Mouse (Mus musculus): Measurements from ENCODE around the gene Ctnnal1. TPM values are rescaled to one million over a fixed set of nuclear protein-coding genes. Genes with fewer than 3 reads are reported as not detected.

Ctnnal1 gene
- total and polyA plus RNA-seq, 3 experiments, result 2.3 to 6.3 TPM; not detected in 1

GRCm38 (mm10) chr4:56901671-56902070, 36.7 kb upstream of the Ctnnal1 start:
- no peaks in the 10 kb centered on the region for H3K9me3 ChIP-seq (replicated peaks; ENCODE audit: insufficient read depth, low read length)
- H3K27me3 ChIP-seq (ENCODE audit: control insufficient read depth in 1 of 2, insufficient read depth in 2 of 2, low read length in 2 of 2), result no peaks in the 10 kb centered on the region
- H3K79me2 ChIP-seq (ENCODE audit: control insufficient read depth, insufficient read depth, low read length, poor library complexity), result no peaks in the 10 kb centered on the region
- H3K4me3 ChIP-seq (ENCODE audit: control insufficient read depth in 1 of 2, insufficient read depth in 1 of 2, low read depth in 2 of 2, low read length in 2 of 2), result no peak overlapping the region
- peak; percentile 48 for DNase-seq (ENCODE audit: low read depth, low spot score)
- H3K27ac ChIP-seq (ENCODE audit: control insufficient read depth, low read depth, low read length), result no peak overlapping the region
- H3K36me3 ChIP-seq (ENCODE audit: control insufficient read depth in 1 of 2, insufficient read depth in 2 of 2, low read length in 2 of 2), result peaks cover 0 to 9% of the 10 kb centered on the region in 2 experiments; a peak in 2 of 4 replicates
- no peak overlapping the region for H3K9ac ChIP-seq (ENCODE audit: control insufficient read depth, low read depth, low read length, poor library complexity, severe bottlenecking)
- 0 out of 2 replicates have a peak, but pooled peaks have one; percentile 12 for TF ChIP-seq SMC3 (IDR thresholded peaks at IDR 0.05; ENCODE audit: low read depth, low read length)
- no peak for TF ChIP-seq MYC (IDR thresholded peaks at IDR 0.05; ENCODE audit: low read depth, low read length)
- TF ChIP-seq CHD2 (IDR thresholded peaks at IDR 0.05; ENCODE audit: low read length), result no peak
- TF ChIP-seq GATA1 (IDR thresholded peaks at IDR 0.05; ENCODE audit: low read depth, low read length), result 0 out of 2 replicates have a peak, but pooled peaks have one; percentile 14
- TF ChIP-seq E2F4 (IDR thresholded peaks at IDR 0.05; ENCODE audit: borderline replicate concordance, low read depth, low read length), result no peak
- peak; percentile 26 to 67 (median 37); a peak in 5 of 6 replicates for TF ChIP-seq CTCF (IDR thresholded peaks at IDR 0.05 in 2 of 3, conservative IDR thresholded peaks at IDR 0.05 in 1 of 3; ENCODE audit: control insufficient read depth in 1 of 3, insufficient read depth in 1 of 3, low read depth in 2 of 3, low read length in 3 of 3, poor library complexity in 1 of 3, severe bottlenecking in 1 of 3)
- no peak for TF ChIP-seq MAX (IDR thresholded peaks at IDR 0.05; ENCODE audit: low read length)
- no peak for TF ChIP-seq TAL1 (IDR thresholded peaks at IDR 0.05; ENCODE audit: low read length)
- peak; percentile 16 for TF ChIP-seq RAD21 (IDR thresholded peaks at IDR 0.05; ENCODE audit: low read depth, low read length)
- H3K4me1 ChIP-seq (ENCODE audit: control insufficient read depth in 1 of 2, insufficient read depth in 2 of 2, low read length in 2 of 2), result no peaks in the 10 kb centered on the region

- H3K36me3 ChIP-seq (ENCODE audit: control insufficient read depth in 1 of 2, insufficient read depth in 2 of 2, low read length in 2 of 2), result peaks cover 0 to 7% of the 10 kb centered on the region in 2 experiments; a peak in 2 of 4 replicates
- no peak for TF ChIP-seq EP300 (IDR thresholded peaks at IDR 0.05; ENCODE audit: low read depth in 1 of 2, low read length in 2 of 2)
- no peak for TF ChIP-seq ZMIZ1 (IDR thresholded peaks at IDR 0.05; ENCODE audit: low read depth, low read length)
Observed at GRCm38 (mm10) chr4:56899216-56899615, 34.2 kb upstream of the Ctnnal1 start.

GRCm38 (mm10) chr4:56897511-56897910, 32.5 kb upstream of the Ctnnal1 start:
- Histone ChIP-seq H3K9ac (ENCODE audit: control insufficient read depth, low read depth, low read length, poor library complexity, severe bottlenecking) (no peak overlapping the region), H3K4me3 (ENCODE audit: control insufficient read depth in 1 of 2, insufficient read depth in 1 of 2, low read depth in 2 of 2, low read length in 2 of 2) (no peak overlapping the region), H3K4me1 (ENCODE audit: control insufficient read depth in 1 of 2, insufficient read depth in 2 of 2, low read length in 2 of 2) (peaks cover 5 to 6% of the 10 kb centered on the region in 2 experiments), H3K79me2 (ENCODE audit: control insufficient read depth, insufficient read depth, low read length, poor library complexity) (no peaks in the 10 kb centered on the region), H3K27ac (ENCODE audit: control insufficient read depth, low read depth, low read length) (no peak overlapping the region), H3K27me3 (ENCODE audit: control insufficient read depth in 1 of 2, insufficient read depth in 2 of 2, low read length in 2 of 2) (no peaks in the 10 kb centered on the region), H3K9me3 (replicated peaks; ENCODE audit: insufficient read depth, low read length) (no peaks in the 10 kb centered on the region), H3K36me3 (ENCODE audit: control insufficient read depth in 1 of 2, insufficient read depth in 2 of 2, low read length in 2 of 2) (peaks cover 5 to 10% of the 10 kb centered on the region in 2 experiments)
- TF ChIP-seq HCFC1 (IDR thresholded peaks at IDR 0.05; ENCODE audit: low read depth, low read length) (no peak), CTCF (IDR thresholded peaks at IDR 0.05 in 2 of 3, conservative IDR thresholded peaks at IDR 0.05 in 1 of 3; ENCODE audit: control insufficient read depth in 1 of 3, insufficient read depth in 1 of 3, low read depth in 2 of 3, low read length in 3 of 3, poor library complexity in 1 of 3, severe bottlenecking in 1 of 3) (no peak; a peak in 1 of 6 replicates), ZKSCAN1 (IDR thresholded peaks at IDR 0.05; ENCODE audit: low read depth, low read length) (no peak), CHD2 (IDR thresholded peaks at IDR 0.05; ENCODE audit: low read length) (no peak), MEF2A (IDR thresholded peaks at IDR 0.05; ENCODE audit: extremely low read depth, insufficient replicate concordance, low read depth, low read length, poor library complexity, severe bottlenecking) (no peak), MAFK (IDR thresholded peaks at IDR 0.05; ENCODE audit: borderline replicate concordance, low read depth, low read length) (no peak), MYB (IDR thresholded peaks at IDR 0.05; ENCODE audit: low read depth, low read length) (no peak), NRF1 (IDR thresholded peaks at IDR 0.05; ENCODE audit: insufficient read depth, low read depth, low read length, poor library complexity, severe bottlenecking) (no peak), E2F4 (IDR thresholded peaks at IDR 0.05; ENCODE audit: borderline replicate concordance, low read depth, low read length) (no peak), USF2 (IDR thresholded peaks at IDR 0.05; ENCODE audit: borderline replicate concordance in 1 of 2, insufficient read depth in 1 of 2, low read depth in 1 of 2, low read length in 2 of 2) (no peak), POLR2A (IDR thresholded peaks at IDR 0.05; ENCODE audit: control insufficient read depth in 1 of 2, insufficient read depth in 1 of 2, low read depth in 1 of 2, low read length in 2 of 2, poor library complexity in 1 of 2) (no peak), SIN3A (IDR thresholded peaks at IDR 0.05; ENCODE audit: low read length) (no peak), GABPA (IDR thresholded peaks at IDR 0.05; ENCODE audit: low read depth, low read length) (no peak), EP300 (IDR thresholded peaks at IDR 0.05; ENCODE audit: low read depth in 1 of 2, low read length in 2 of 2) (no peak)
- DNase-seq (ENCODE audit: low read depth, low spot score), result no peak

More at GRCm38 (mm10) chr4:56899216-56899615, 34.2 kb upstream of the Ctnnal1 start:
- Histone ChIP-seq H3K9me3 (replicated peaks; ENCODE audit: insufficient read depth, low read length) (no peaks in the 10 kb centered on the region), H3K9ac (ENCODE audit: control insufficient read depth, low read depth, low read length, poor library complexity, severe bottlenecking) (no peak overlapping the region), H3K27ac (ENCODE audit: control insufficient read depth, low read depth, low read length) (no peak overlapping the region), H3K27me3 (ENCODE audit: control insufficient read depth in 1 of 2, insufficient read depth in 2 of 2, low read length in 2 of 2) (no peaks in the 10 kb centered on the region), H3K4me3 (ENCODE audit: control insufficient read depth in 1 of 2, insufficient read depth in 1 of 2, low read depth in 2 of 2, low read length in 2 of 2) (no peak overlapping the region), H3K4me1 (ENCODE audit: control insufficient read depth in 1 of 2, insufficient read depth in 2 of 2, low read length in 2 of 2) (no peaks in the 10 kb centered on the region), H3K79me2 (ENCODE audit: control insufficient read depth, insufficient read depth, low read length, poor library complexity) (no peaks in the 10 kb centered on the region)
- DNase-seq (ENCODE audit: low read depth, low spot score), result no peak
